Mouse (Mus musculus) thymus, adult 18-20 months (tissue): ENCODE results near the gene Klk1b21.
"Not testable (repeated sequence)": the region's sequence is repeated elsewhere in the genome, so short reads cannot be mapped to it uniquely, and the experiment has no call there.

Experiments
- DNase-seq, 2 experiments: peaks; one replicate each; pipeline ENCODE4 v3.0.0; 2022; ENCODE audit warnings: mixed read lengths in 2 of 2

The Klk1b21 gene

GRCm38 (mm10) chr7:44102028-44102427 is at the start of gene Klk1b21:
Gene Klk1b21, plus strand, starts transcription at chr7:44102328.
- DNase-seq: not testable (repeated sequence)

- no peak for DNase-seq
Observed at GRCm38 (mm10) chr7:44072117-44072516, 30.0 kb upstream of the Klk1b21 start.

GRCm38 (mm10) chr7:44077703-44078102 is 24.4 kb upstream of the Klk1b21 start:
- DNase-seq: no peak

GRCm38 (mm10) chr7:44096111-44096510 is 6.0 kb upstream of the Klk1b21 start:
- no peak for DNase-seq

GRCm38 (mm10) chr7:44112373-44112772 is 10.2 kb downstream of the Klk1b21 start, which contains the start of gene Klk1b22:
Gene Klk1b22, plus strand, starts transcription at chr7:44112673.
- no peak for DNase-seq

DNA sequence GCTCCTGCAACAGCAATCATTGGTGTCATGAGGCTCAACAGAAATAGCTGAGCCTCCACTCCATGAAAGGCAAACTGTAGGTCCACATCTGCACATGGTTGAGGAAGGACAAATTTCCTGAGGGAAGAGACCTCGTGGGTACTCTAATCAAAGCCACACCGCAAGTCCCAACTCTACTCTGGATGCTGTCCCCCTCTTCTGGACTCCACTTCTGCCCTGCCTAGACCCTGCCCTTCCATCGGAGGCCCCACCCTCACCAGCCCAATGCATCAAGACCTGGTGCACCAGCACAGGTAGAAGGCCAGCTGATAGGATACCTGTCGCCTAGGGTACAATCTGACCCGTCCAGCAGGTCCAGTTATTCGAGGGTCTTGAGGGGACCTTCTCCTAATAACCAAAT is 21.3 kb downstream of the Klk1b21 start:
- no peak for DNase-seq

DNA sequence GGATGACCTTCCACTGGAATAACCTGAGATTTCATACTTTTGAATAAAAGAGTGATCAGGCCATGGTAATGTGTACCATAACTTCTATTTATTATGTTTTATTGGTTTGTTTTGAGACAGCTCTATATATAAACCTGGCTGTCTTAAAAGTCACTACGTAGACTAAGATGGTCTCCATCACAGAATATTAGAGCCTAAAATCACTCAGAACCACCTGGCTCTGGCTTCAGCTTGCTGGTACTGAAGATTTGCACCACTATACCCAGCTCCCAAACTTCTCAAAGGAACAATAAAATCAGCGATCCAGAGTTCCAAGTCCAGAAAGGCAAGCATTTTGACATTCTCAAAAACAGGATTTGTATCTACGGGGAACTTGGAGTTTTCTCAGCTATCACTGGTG is 34.3 kb downstream of the Klk1b21 start, which contains the start of gene Klk1b16:
Gene Klk1b16 (plus strand): TSS at position 301 of the 400 bp plus-strand sequence.
- DNase-seq: no peak
